Mouse (Mus musculus): ENCODE data around the gene Crip3.

Crip3 gene

GRCm38 (mm10) chr17:46457791-46458190 is 29.1 kb downstream of the Crip3 start:
- DNase-seq: peak; percentile 26 to 66

GRCm38 (mm10) chr17:46458439-46458838 is 29.7 kb downstream of the Crip3 start:
- DNase-seq: no peak

DNA sequence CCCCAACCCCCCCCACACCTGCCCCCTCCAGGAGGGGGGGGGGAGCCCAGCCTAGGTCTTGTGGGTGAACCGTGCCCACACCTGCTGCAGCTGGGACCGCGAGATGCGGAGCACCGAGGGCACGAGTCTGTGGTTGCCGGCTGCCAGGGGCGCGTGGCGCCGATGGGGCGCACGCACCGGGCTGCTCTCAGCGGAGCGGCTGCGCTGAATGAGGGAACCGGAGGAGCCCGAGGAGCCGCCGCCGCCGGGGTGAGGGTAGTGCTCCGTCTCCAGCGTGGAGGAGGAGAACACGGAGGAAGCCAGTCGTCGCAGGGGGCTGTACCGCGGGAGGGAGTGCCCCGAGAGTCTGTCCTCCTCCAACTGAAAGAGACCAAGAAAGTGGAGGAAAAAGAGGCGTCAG is 31.9 kb downstream of the Crip3 start:
- no peak for DNase-seq

DNA sequence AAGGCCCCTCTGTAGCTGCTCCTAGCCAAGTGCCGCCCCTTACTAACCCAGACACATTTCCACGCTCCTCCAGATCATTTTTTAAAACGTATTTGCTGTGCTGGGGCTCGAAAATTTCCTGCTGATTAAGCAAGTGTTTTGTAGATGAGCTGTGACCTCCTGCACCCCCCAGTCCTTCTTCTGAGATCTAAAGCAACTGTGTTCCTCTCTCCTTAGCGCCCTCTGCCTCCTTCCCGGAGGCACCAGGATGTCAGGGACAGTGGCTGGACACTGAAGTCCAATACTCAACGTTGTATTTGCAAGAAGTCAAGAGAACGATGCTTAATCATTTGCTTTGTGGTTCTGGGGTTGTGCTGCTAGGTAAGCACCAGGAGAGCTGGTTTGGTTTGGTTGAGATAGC is 32.6 kb downstream of the Crip3 start:
- DNase-seq: no peak

GRCm38 (mm10) chr17:46462226-46462625 is 33.5 kb downstream of the Crip3 start:
- DNase-seq: no peak

DNA sequence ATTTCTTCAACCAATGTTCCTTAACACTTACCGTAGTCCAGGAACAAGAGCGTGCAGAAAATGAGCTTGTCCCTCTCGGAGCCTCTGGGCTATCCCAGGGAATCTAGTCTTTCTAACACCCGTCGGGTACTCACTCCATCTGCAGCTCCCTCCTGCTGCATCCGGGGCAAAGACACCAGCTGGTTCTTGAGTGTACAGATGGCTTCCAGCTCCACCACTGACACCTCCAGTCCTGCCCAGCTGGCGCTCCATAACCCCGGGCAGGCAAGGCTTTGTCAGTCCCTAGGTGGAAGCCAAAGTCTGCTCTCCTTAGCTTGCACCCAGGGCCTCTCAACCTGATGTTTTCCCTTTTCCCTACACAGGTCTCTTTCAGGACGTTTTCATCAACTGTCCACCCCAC is 39.1 kb downstream of the Crip3 start:
- no peak for DNase-seq

DNA sequence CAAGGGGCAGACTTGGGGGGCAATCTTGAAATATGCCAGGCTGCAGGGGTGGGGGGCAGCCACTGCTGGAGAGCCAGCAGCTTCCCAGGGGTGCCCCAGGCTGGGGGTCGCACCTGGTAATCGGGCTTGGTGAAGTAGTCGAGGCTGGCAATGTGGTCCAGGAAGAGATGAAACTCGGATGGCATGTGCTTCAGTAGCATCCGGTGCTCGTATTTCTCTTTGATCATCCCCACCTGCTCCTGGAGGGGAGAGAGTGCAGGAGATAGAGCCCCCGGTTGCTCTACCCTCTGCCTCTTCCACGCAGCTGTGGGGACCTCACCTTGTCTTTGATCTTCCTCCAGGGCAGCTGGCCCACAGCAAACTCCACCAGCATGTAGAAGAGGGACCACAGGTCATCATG is 47.9 kb downstream of the Crip3 start:
- no peak for DNase-seq

- DNase-seq: no peak
These were observed 48.6 kb downstream of the Crip3 start for GRCm38 (mm10) chr17:46477286-46477685.
